ENCODE assay signal across 9 mouse cellular contexts in genomic region chr4:118138891-118139290, GRCm38 (mm10). TPM values are rescaled to one million over a fixed set of nuclear protein-coding genes. Genes with fewer than 3 reads are reported as not detected.
DNase-seq lines count a peak whose midpoint lies in the region; ATAC-seq and TF ChIP-seq lines count a peak whose summit lies in the region.
"Had no signal": no experiment of that assay in that cellular context is flagged by ENCODE, and none has a peak within 500 bp of the region (broad histone marks: within the 10 kb centered on the region; RNA-seq: fewer than 3 reads in every experiment).

No protein-coding gene starts in this region.

- TF ChIP-seq EP300 in heart, adult 2 months (IDR thresholded peaks at IDR 0.05; ENCODE audit: insufficient read depth, low read depth, low read length) = no peak
- no peak for TF ChIP-seq EP300 in lung, postnatal 0 days (IDR thresholded peaks at IDR 0.05)

- ATAC-seq in heart, embryonic 12.5 days (ENCODE audit: insufficient number of reproducible peaks, low FRiP score) = no peak
- peak; percentile 51 for ATAC-seq in Patski
- peak; percentile 28; the same call in 1 of the 2 replicates for ATAC-seq in hindbrain, embryonic 16.5 days
- ATAC-seq in lung, postnatal 0 days = peak; percentile 12

- in situ Hi-C loops in Patski (cut with MboI; ENCODE audit: low pct_unique_long_range_greater_than_20kb) = no loop called here

- CTCF ChIA-PET in Patski (lab: Charles Lee) = interaction anchor here (0.9 to 1.7 kb wide), 2 partner anchors 11 to 22 kb away, joined by 3 to 4 read pairs; no protein-coding TSS in a partner anchor

- no peak overlapping the region for H3K4me3 ChIP-seq in heart, adult 2 months
- no peak overlapping the region for H3K4me3 ChIP-seq in heart, embryonic 12.5 days
- no peak overlapping the region for H3K4me3 ChIP-seq in hindbrain, embryonic 16.5 days (ENCODE audit: low read length)
- H3K4me3 ChIP-seq in lung, postnatal 0 days (ENCODE audit: low read depth, low read length) = no peak overlapping the region
- H3K4me3 ChIP-seq: neural tube, embryonic 12.5 days had no signal

- no peaks in the 10 kb centered on the region for H3K79me2 ChIP-seq in heart, adult 2 months (replicated peaks; ENCODE audit: control insufficient read depth, insufficient read depth, low read length)

- peak; percentile 57 to 77 for DNase-seq in heart, adult 2 months
- peak; percentile 93 for DNase-seq in Patski (ENCODE audit: low read depth, low spot score)
- DNase-seq in cerebellum, postnatal 4 days (ENCODE audit: low spot score in 2 of 2) = peak; percentile 56 to 80
- DNase-seq in lung, postnatal 0 days (ENCODE audit: low spot score) = peak; percentile 77
- no peak for DNase-seq in thymus, postnatal 25 days
- no peak for DNase-seq in spleen, postnatal 14 days (ENCODE audit: low spot score in 2 of 2)

- no peaks in the 10 kb centered on the region for H3K9me3 ChIP-seq in heart, embryonic 12.5 days (replicated peaks)
- H3K9me3 ChIP-seq in hindbrain, embryonic 16.5 days (ENCODE audit: control insufficient read depth, low read length) = no peaks in the 10 kb centered on the region
- no peaks in the 10 kb centered on the region for H3K9me3 ChIP-seq in lung, postnatal 0 days (ENCODE audit: low read length)
- H3K9me3 ChIP-seq: neural tube, embryonic 12.5 days had no signal

- peaks cover 4% of the 10 kb centered on the region for H3K4me1 ChIP-seq in heart, adult 2 months (ENCODE audit: control insufficient read depth, insufficient read depth, low read length)
- peaks cover 12% of the 10 kb centered on the region for H3K4me1 ChIP-seq in heart, embryonic 12.5 days (replicated peaks)
- H3K4me1 ChIP-seq in hindbrain, embryonic 16.5 days (ENCODE audit: control insufficient read depth, insufficient read depth, low read depth, low read length) = peaks cover under 1% of the 10 kb centered on the region
- H3K4me1 ChIP-seq in lung, postnatal 0 days (ENCODE audit: insufficient read depth, low read depth, low read length) = peaks cover 3% of the 10 kb centered on the region; the same call in 1 of the 2 replicates

- H3K27me3 ChIP-seq in heart, adult 2 months (ENCODE audit: control insufficient read depth, insufficient read depth, low read length) = no peaks in the 10 kb centered on the region
- no peaks in the 10 kb centered on the region for H3K27me3 ChIP-seq in heart, embryonic 12.5 days (replicated peaks)
- H3K27me3 ChIP-seq in Patski = no peaks in the 10 kb centered on the region
- no peaks in the 10 kb centered on the region for H3K27me3 ChIP-seq in hindbrain, embryonic 16.5 days (replicated peaks; ENCODE audit: control insufficient read depth, insufficient read depth, low read length)
- no peaks in the 10 kb centered on the region for H3K27me3 ChIP-seq in lung, postnatal 0 days (replicated peaks; ENCODE audit: insufficient read depth, low read length)
- H3K27me3 ChIP-seq: neural tube, embryonic 12.5 days had no signal

- no peaks in the 10 kb centered on the region for H3K36me3 ChIP-seq in heart, adult 2 months (ENCODE audit: control insufficient read depth, insufficient read depth, low read length)
- H3K36me3 ChIP-seq in heart, embryonic 12.5 days = peaks cover 77% of the 10 kb centered on the region
- H3K36me3 ChIP-seq in hindbrain, embryonic 16.5 days (ENCODE audit: control insufficient read depth, insufficient read depth, low read length) = peaks cover 45% of the 10 kb centered on the region
- peaks cover 25% of the 10 kb centered on the region for H3K36me3 ChIP-seq in lung, postnatal 0 days (ENCODE audit: insufficient read depth, low read length)

- POLR2A ChIA-PET in Patski (lab: Charles Lee) = no interaction called here

- no peak for TF ChIP-seq POLR2A in heart, adult 2 months (IDR thresholded peaks at IDR 0.05; ENCODE audit: insufficient read depth, low read depth, low read length)

- TF ChIP-seq CTCF in heart, adult 2 months (IDR thresholded peaks at IDR 0.05) = peak; percentile 41
- no peak for TF ChIP-seq CTCF in Patski (IDR thresholded peaks at IDR 0.05)
- peak; percentile 29 for TF ChIP-seq CTCF in lung, postnatal 0 days (IDR thresholded peaks at IDR 0.05)

- no peak overlapping the region for H3K4me2 ChIP-seq in heart, embryonic 12.5 days
- H3K4me2 ChIP-seq in hindbrain, embryonic 16.5 days (ENCODE audit: low read length) = no peak overlapping the region
- no peak overlapping the region for H3K4me2 ChIP-seq in lung, postnatal 0 days (replicated peaks; ENCODE audit: low read depth, low read length)
- H3K4me2 ChIP-seq: neural tube, embryonic 12.5 days had no signal

- WGBS in heart, adult 2 months = 16% methylated on average over 5 of the region's 5 CpGs
- WGBS in heart, embryonic 12.5 days = 72% methylated on average over 5 of the region's 5 CpGs
- 47% methylated on average over 5 of the region's 5 CpGs for WGBS in hindbrain, embryonic 16.5 days
- WGBS in lung, postnatal 0 days = 35% methylated on average over 5 of the region's 5 CpGs

- no peak overlapping the region for H3K9ac ChIP-seq in heart, adult 2 months (ENCODE audit: low read depth, low read length)
- no peak overlapping the region for H3K9ac ChIP-seq in heart, embryonic 12.5 days
- H3K9ac ChIP-seq in hindbrain, embryonic 16.5 days (ENCODE audit: low read depth, low read length) = no peak overlapping the region
- no peak overlapping the region for H3K9ac ChIP-seq in lung, postnatal 0 days (replicated peaks; ENCODE audit: low read depth)
- H3K9ac ChIP-seq: neural tube, embryonic 12.5 days had no signal

- peak overlapping the region; percentile 36 for H3K27ac ChIP-seq in heart, adult 2 months
- no peak overlapping the region for H3K27ac ChIP-seq in heart, embryonic 12.5 days (ENCODE audit: poor library complexity, severe bottlenecking)
- peak overlapping the region; percentile 46; the same call in 1 of the 2 replicates for H3K27ac ChIP-seq in hindbrain, embryonic 16.5 days (ENCODE audit: low read depth, low read length)
- no peak overlapping the region for H3K27ac ChIP-seq in lung, postnatal 0 days (ENCODE audit: low read length)
- H3K27ac ChIP-seq: neural tube, embryonic 12.5 days had no signal

- intact Hi-C loops in heart, adult 2 months (cut with DNase I) = no loop called here

RNA-seq across cellular contexts. Expression of gene St3gal3, which starts 4.2 kb away (rescaled TPM):
- total RNA-seq in heart, adult 2 months (2021) = 10 to 100 TPM; 55.8 to 70.6 TPM
- 54.9 and 68.2 TPM in 2 replicates for polyA plus RNA-seq in heart, adult 2 months (2012; rRNA removed)
- polyA plus RNA-seq in heart, embryonic 12.5 days (2016; fragmentation: Nextera tagmentation; extraction: Ambion mirVana) = 7.4 and 8.8 TPM in 2 replicates
- 27.4 TPM for polyA plus RNA-seq in Patski (2021)
- polyA plus RNA-seq in hindbrain, embryonic 16.5 days (2015; fragmentation: Nextera tagmentation; extraction: Ambion mirVana) = 13.1 and 13.6 TPM in 2 replicates
- polyA plus RNA-seq in lung, postnatal 0 days (2015; fragmentation: Nextera tagmentation; extraction: Ambion mirVana) = 4.0 and 4.5 TPM in 2 replicates

RNA-seq across cellular contexts. Expression of gene Kdm4a, which starts 41.0 kb away (rescaled TPM):
- 10 to 100 TPM; 23.5 to 26.3 TPM for total RNA-seq in heart, adult 2 months (2021)
- 18.7 and 26.5 TPM in 2 replicates for polyA plus RNA-seq in heart, adult 2 months (2012; rRNA removed)
- polyA plus RNA-seq in heart, embryonic 12.5 days (2016; fragmentation: Nextera tagmentation; extraction: Ambion mirVana) = 26.8 and 27.5 TPM in 2 replicates
- polyA plus RNA-seq in Patski (2021) = 39.8 TPM
- 38.5 and 38.6 TPM in 2 replicates for polyA plus RNA-seq in hindbrain, embryonic 16.5 days (2015; fragmentation: Nextera tagmentation; extraction: Ambion mirVana)
- 20.3 and 23.4 TPM in 2 replicates for polyA plus RNA-seq in lung, postnatal 0 days (2015; fragmentation: Nextera tagmentation; extraction: Ambion mirVana)

Comparison
In these comparisons a context has a peak if more than half of its experiments do, and no peak if none do; other contexts are left out.
1. H3K27ac ChIP-seq: peak in heart, adult 2 months (single experiment) and hindbrain, embryonic 16.5 days (single experiment); none in heart, embryonic 12.5 days (single experiment) and lung, postnatal 0 days (single experiment).
2. DNase-seq: peak in heart, adult 2 months (2 of 2), Patski (single experiment), cerebellum, postnatal 4 days (2 of 2) and lung, postnatal 0 days (single experiment); none in thymus, postnatal 25 days (single experiment) and spleen, postnatal 14 days (0 of 2).